Mouse (Mus musculus) cerebellum, postnatal 4 days (tissue): Measurements from ENCODE around the gene Spx.

ENCODE experiments used
- DNase-seq, 2 experiments: peaks; one replicate each; pipeline ENCODE4 v3.0.0; 2022; ENCODE audit warnings: low spot score in 2 of 2, mixed read lengths in 1 of 2

Spx gene

GRCm38 (mm10) chr6:142412906-142413491 lies at the start of gene Spx:
Gene Spx (plus strand): TSS chr6:142413441.
- DNase-seq, result no peak

- no peak for DNase-seq
These were observed 47.3 kb upstream of the Spx start for GRCm38 (mm10) chr6:142365742-142366472.

- no peak for DNase-seq
These were observed 46.7 kb upstream of the Spx start for GRCm38 (mm10) chr6:142366473-142367018.

GRCm38 (mm10) chr6:142367565-142367964 lies 45.7 kb upstream of the Spx start:
- DNase-seq, result no peak

GRCm38 (mm10) chr6:142369568-142369967 lies 43.7 kb upstream of the Spx start:
- DNase-seq, result no peak

GRCm38 (mm10) chr6:142377081-142377480 lies 36.2 kb upstream of the Spx start:
- DNase-seq, result no peak

- DNase-seq, result no peak
These were observed 34.5 kb upstream of the Spx start for GRCm38 (mm10) chr6:142378576-142379330.

- DNase-seq, result no peak
These were observed 33.3 kb upstream of the Spx start for GRCm38 (mm10) chr6:142379961-142380360.

GRCm38 (mm10) chr6:142381615-142382014 lies 31.6 kb upstream of the Spx start:
- DNase-seq, result no peak

- DNase-seq, result no peak
These were observed 28.7 kb upstream of the Spx start for GRCm38 (mm10) chr6:142384521-142384920.

- no peak for DNase-seq
These were observed 26.8 kb upstream of the Spx start for GRCm38 (mm10) chr6:142386285-142387010.

GRCm38 (mm10) chr6:142387011-142387754 lies 26.1 kb upstream of the Spx start, which contains the start of the genes Recql and Golt1b:
Gene Recql (minus strand): TSS chr6:142387087.
Gene Golt1b (plus strand): TSS chr6:142387221.
- peak; percentile 98 to 99 for DNase-seq

GRCm38 (mm10) chr6:142387755-142388271 lies 25.4 kb upstream of the Spx start:
- DNase-seq, result no peak

- no peak for DNase-seq
These were observed 24.1 kb upstream of the Spx start for GRCm38 (mm10) chr6:142389101-142389500.

GRCm38 (mm10) chr6:142392312-142392711 lies 20.9 kb upstream of the Spx start:
- DNase-seq, result no peak

GRCm38 (mm10) chr6:142394669-142395068 lies 18.6 kb upstream of the Spx start:
- DNase-seq, result no peak

GRCm38 (mm10) chr6:142395756-142396155 lies 17.5 kb upstream of the Spx start:
- DNase-seq, result no peak

GRCm38 (mm10) chr6:142411140-142411539 lies 2.1 kb upstream of the Spx start:
- no peak for DNase-seq

- DNase-seq, result no peak
These were observed 604 bp downstream of the Spx start for GRCm38 (mm10) chr6:142413845-142414244.

- no peak for DNase-seq
These were observed 1.4 kb downstream of the Spx start for GRCm38 (mm10) chr6:142414597-142414996.

GRCm38 (mm10) chr6:142424976-142425375 lies 11.7 kb downstream of the Spx start:
- no peak for DNase-seq
